Mouse (Mus musculus) liver, embryonic 13.5 days (tissue): ENCODE data around the gene Smtn. TPM values are rescaled to one million over a fixed set of nuclear protein-coding genes. Genes with fewer than 3 reads are reported as not detected.

Experiments used
- ATAC-seq: fragments of 200-750 bp; cut with Nextera tagmentation; 2 replicates; pipeline ENCODE4 v1.8.0; 2017; ENCODE audit warnings: low read depth, mild to moderate bottlenecking, moderate number of reproducible peaks, moderate library complexity
- DNase-seq: peaks from one replicate; pipeline ENCODE4 v3.0.0; 2022
- H3K27ac ChIP-seq: fragments of 300-500 bp; sonication (generic); 2 replicates; pipeline ENCODE4 v1.5.1; 2015; ENCODE audit warnings: moderate library complexity, mild to moderate bottlenecking, inconsistent platforms
- H3K27me3 ChIP-seq: fragments of 300-500 bp; sonication (generic); 2 replicates; pipeline ENCODE4 v1.6.1; 2015; ENCODE audit warnings: mild to moderate bottlenecking, inconsistent platforms
- H3K36me3 ChIP-seq: fragments of 300-500 bp; sonication (generic); 2 replicates; pipeline ENCODE4 v1.6.1; 2015; ENCODE audit warnings: mild to moderate bottlenecking, inconsistent platforms
- H3K4me1 ChIP-seq: fragments of 300-500 bp; sonication (generic); replicated peaks from 2 replicates; pipeline ENCODE4 v1.6.1; 2015; ENCODE audit warnings: inconsistent platforms
- H3K4me2 ChIP-seq: fragments of 300-500 bp; sonication (generic); 2 replicates; pipeline ENCODE4 v1.6.1; 2015; ENCODE audit warnings: inconsistent platforms, mild to moderate bottlenecking, moderate library complexity
- H3K4me3 ChIP-seq: fragments of 300-500 bp; sonication (generic); replicated peaks from 2 replicates; pipeline ENCODE4 v1.5.1; 2015; ENCODE audit warnings: mild to moderate bottlenecking, inconsistent platforms
- H3K9ac ChIP-seq: fragments of 300-500 bp; sonication (generic); 2 replicates; pipeline ENCODE4 v1.6.1; 2015; ENCODE audit warnings: mild to moderate bottlenecking, inconsistent platforms
- H3K9me3 ChIP-seq: fragments of 300-500 bp; sonication (generic); replicated peaks from 2 replicates; pipeline ENCODE4 v1.6.1; 2016; ENCODE audit warnings: inconsistent platforms
- WGBS: fragments of 180-500 bp; shearing (Covaris S2); methylation state at CpG from one replicate; pipeline ENCODE4 v1.1.7; 2015; ENCODE audit not compliant: insufficient replicate concordance; 5-methylcytosine and 5-hydroxymethylcytosine counted together
- polyA plus RNA-seq: library from polyadenylated mRNA; unstranded; fragments of >200 nt; fragmentation: Nextera tagmentation; extraction: Ambion mirVana; gene quantifications from 2 replicates; pipeline ENCODE4 v1.2.1, GENCODE M21; 2015

Smtn gene
- polyA plus RNA-seq, 1 experiment from 2014 or later: 10.5 TPM

DNA sequence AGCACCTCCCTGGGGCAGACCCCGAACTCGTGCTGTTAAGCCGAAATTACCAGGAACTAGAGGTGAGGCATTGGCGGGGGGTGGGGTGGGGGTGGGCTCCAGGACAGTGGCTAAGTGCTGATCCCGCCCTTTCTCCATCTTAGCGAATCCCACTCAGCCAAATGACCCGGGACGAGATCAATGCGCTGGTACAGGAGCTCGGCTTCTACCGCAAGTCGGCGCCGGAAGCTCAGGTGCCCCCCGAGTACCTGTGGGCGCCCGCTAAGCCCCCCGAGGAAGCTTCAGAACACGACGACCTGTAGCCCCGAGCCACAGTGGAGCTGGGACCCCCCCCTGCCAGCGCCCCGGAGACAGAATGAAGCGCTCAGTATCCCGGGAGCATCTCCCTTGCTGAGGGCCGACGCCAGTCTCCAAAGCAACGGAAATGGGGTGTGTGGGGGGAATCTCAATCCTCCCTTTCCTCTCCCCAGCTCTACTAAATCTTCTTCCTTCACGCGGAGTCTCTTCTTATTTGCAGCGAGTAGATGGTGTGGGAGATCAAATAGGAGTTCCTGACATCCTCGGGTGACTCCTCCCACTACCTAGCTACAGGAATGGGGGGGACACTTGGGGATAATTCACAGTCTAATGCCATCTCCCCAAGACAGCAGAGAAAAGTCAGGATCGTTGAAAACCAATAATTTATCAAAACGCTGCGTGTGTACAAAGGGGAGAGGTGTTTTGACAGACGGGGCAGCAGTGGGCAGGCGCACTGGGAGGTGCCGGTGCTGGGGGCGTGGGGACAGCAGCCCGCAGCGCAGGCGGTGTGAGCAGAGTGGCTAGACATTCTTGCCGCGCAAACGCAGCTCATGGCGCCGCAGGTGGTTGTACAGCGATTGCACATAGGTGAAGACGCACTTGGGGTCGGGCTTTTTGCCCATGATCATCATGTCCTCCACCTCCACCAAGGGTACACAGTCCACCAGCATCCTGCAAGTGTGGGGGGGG, 23.3 kb downstream of the Smtn start:
- ATAC-seq: no peak
- no peak overlapping the region; the same call in 1 of the 2 replicates for H3K9ac ChIP-seq
- H3K36me3 ChIP-seq: peaks cover 14% of the 10 kb centered on the region
- H3K27ac ChIP-seq: no peak overlapping the region
- WGBS: 3% methylated on average over 50 of the region's 50 CpGs
- peaks cover 31% of the 10 kb centered on the region for H3K4me1 ChIP-seq
- H3K4me3 ChIP-seq: peak overlapping the region; percentile 26
- no peaks in the 10 kb centered on the region for H3K9me3 ChIP-seq
- DNase-seq: no peak
- peak overlapping the region; percentile 53 for H3K4me2 ChIP-seq
- peaks cover 45% of the 10 kb centered on the region for H3K27me3 ChIP-seq

DNA sequence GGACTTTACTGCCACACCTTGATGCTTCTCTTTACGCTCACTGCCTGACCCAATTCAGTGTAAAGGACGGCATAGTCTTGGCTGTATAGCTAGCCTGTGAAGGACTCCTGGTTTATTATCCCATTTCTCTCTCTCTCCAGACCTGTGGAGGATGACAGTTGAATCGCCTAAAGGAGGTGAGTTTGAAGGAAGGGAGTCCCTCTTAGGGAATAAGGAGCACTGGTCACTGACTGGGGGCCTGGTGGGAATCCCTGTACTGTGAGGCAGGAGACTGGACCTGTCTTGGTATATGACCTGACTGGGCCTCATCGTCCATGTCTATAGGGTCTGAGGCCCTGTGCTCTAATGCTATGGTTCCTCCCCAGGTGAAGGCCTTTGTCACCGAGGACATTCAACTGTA, 24.3 kb downstream of the Smtn start:
- Histone ChIP-seq H3K4me1 (peaks cover 31% of the 10 kb centered on the region), H3K9ac (no peak overlapping the region), H3K4me2 (no peak overlapping the region), H3K36me3 (peaks cover 11% of the 10 kb centered on the region), H3K4me3 (no peak overlapping the region), H3K27me3 (peaks cover 45% of the 10 kb centered on the region), H3K9me3 (no peaks in the 10 kb centered on the region), H3K27ac (no peak overlapping the region)
- no peak for DNase-seq
- WGBS: 62% methylated on average over 5 of the region's 5 CpGs
- no peak for ATAC-seq

DNA sequence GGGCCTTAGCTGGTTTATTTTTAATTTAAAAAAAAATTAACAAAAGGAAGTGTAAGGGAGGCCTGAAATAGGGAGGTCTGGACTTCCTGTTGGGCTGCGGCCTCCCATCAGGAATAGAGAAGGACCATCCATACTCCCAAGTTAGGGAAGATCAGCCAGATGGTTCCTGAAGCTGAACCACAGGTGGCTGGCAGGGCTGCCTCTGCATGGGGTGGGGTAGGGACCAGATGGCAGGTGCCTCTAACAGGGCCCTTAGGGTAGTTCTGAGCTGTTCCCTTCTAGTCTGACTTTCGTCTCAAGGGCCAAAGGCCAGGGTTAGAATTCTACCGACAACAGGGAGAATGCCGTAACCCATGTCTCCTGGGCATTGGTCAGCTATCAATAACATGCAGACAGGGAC, 24.8 kb downstream of the Smtn start:
- ATAC-seq: no peak
- Histone ChIP-seq H3K4me2 (peak overlapping the region; percentile 1), H3K36me3 (peaks cover 8% of the 10 kb centered on the region; the same call in 1 of the 2 replicates), H3K9me3 (no peaks in the 10 kb centered on the region), H3K9ac (no peak overlapping the region), H3K4me1 (peaks cover 31% of the 10 kb centered on the region), H3K4me3 (no peak overlapping the region), H3K27me3 (peaks cover 45% of the 10 kb centered on the region), H3K27ac (no peak overlapping the region)
- 78% methylated on average over 4 of the region's 4 CpGs for WGBS
- no peak for DNase-seq

DNA sequence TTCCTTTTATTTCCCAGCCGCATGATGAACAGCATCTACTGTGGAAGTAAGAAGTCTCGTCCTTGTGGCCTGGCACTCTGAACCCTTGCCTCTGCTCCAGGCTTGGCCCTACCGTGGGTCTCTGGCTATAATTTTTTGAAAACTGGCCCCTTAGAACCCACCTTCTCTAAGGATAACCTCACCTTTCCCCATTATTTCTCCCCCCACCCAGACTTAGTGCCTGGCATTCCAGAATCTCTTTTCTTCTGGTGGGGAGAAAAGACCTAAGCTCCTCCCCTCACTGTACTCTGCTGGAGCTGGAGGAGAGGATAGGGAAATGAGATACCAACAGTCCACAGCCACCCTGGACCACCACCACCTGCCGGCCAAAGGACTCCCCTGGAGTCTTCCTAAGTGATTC, 25.2 kb downstream of the Smtn start:
- Histone ChIP-seq H3K4me3 (peak overlapping the region; percentile 56), H3K27me3 (peaks cover 45% of the 10 kb centered on the region), H3K27ac (no peak overlapping the region), H3K4me2 (peak overlapping the region; percentile 71), H3K9ac (no peak overlapping the region), H3K4me1 (peaks cover 34% of the 10 kb centered on the region), H3K36me3 (peaks cover 4% of the 10 kb centered on the region; the same call in 1 of the 2 replicates), H3K9me3 (no peaks in the 10 kb centered on the region)
- DNase-seq: no peak
- WGBS: 33% methylated on average over 4 of the region's 4 CpGs
- ATAC-seq: no peak

DNA sequence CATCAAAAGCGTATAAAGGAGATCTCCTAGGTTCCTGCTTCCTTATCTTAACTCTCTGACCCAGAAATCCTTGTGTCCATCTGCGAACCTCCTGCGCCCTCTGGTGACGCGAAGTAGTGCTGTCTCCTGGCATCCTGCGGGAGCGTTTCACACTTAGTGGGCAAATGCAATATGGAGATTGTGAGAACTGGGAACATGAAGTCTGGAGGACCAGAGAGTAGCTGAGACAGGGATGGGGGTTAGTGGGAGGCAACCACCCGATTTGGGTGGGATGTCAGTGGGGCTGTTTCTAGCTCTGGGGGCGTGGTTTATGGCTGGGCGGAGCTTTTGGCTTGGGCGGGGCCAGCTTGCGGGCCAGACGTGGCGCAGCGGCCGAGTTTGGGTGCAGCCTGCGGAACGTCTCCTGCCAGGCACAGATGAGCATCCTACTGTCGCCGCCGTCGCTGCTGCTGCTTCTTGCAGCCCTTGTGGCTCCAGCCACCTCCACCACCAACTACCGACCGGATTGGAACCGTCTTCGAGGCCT, 25.8 kb downstream of the Smtn start, which contains the start of gene Selenom:
TSS of gene Selenom (plus strand) at position 156 of the 526 bp plus-strand sequence.
- Histone ChIP-seq H3K36me3 (no peaks in the 10 kb centered on the region), H3K4me3 (peak within 1 kb of the TSS; percentile 56), H3K4me1 (peaks cover 40% of the 10 kb centered on the region), H3K27me3 (peaks cover 45% of the 10 kb centered on the region), H3K27ac (no peak within 1 kb of the TSS), H3K4me2 (peak within 1 kb of the TSS; percentile 71), H3K9ac (peak within 1 kb of the TSS; percentile 49; the same call in 1 of the 2 replicates), H3K9me3 (no peaks in the 10 kb centered on the region)
- ATAC-seq (peak; percentile 69), DNase-seq (peak; percentile 69)
- WGBS: under 1% methylated on average over 22 of the region's 26 CpGs

DNA sequence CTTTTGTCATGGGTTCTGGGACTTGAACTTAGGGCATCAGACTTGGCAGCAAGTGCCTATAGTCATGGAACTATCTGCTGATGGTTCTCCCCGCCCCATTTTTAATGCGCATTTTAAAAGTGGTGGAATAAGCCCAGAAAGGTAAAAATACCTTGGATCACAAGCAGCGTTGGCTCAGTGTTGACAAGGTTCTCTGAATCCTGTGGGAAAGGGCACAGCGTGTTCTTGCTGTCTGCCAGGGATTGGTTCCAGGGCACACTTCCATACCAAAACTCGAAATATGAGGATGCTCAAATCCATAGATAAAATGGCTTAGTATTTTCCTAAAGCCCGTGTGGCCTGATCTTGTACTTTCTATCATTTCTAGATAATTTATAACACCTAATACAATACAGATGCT, 27.1 kb downstream of the Smtn start:
- 72% methylated on average over 6 of the region's 6 CpGs for WGBS
- peaks cover 49% of the 10 kb centered on the region for H3K4me1 ChIP-seq
- H3K9me3 ChIP-seq: no peaks in the 10 kb centered on the region

DNA sequence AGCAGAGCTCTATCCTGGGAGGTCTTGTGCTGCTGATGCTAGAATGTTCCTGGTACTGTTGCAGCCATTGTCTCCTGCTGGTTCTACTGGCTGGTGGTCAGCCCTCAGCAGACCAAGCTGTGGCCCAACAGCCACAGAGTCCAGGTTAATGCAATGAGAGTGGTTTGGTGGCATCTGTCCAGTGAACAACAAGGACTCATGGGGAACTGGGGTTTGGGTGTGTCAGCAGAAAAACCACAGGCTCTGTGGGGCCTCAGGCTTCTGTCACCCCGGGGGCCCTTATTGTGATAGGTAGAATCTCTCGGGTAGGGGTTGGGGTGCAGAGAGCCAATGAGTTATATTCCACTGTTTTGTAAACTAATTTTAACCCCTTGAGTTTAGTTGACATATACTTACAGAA, 30.1 kb downstream of the Smtn start:
- H3K4me2 ChIP-seq: no peak overlapping the region
- no peak overlapping the region for H3K4me3 ChIP-seq
- peaks cover 37% of the 10 kb centered on the region for H3K4me1 ChIP-seq
- H3K9ac ChIP-seq: no peak overlapping the region
- WGBS: 14% methylated on average over 2 of the region's 2 CpGs
- peaks cover 6% of the 10 kb centered on the region for H3K27me3 ChIP-seq
- DNase-seq (no peak), ATAC-seq (no peak)
- H3K9me3 ChIP-seq: no peaks in the 10 kb centered on the region
- H3K36me3 ChIP-seq: no peaks in the 10 kb centered on the region
- H3K27ac ChIP-seq: no peak overlapping the region

More for the DNA sequence above, 27.1 kb downstream of the Smtn start:
- no peak overlapping the region for H3K27ac ChIP-seq
- no peak for ATAC-seq
- H3K4me3 ChIP-seq: no peak overlapping the region
- no peak overlapping the region for H3K9ac ChIP-seq
- peaks cover 36% of the 10 kb centered on the region for H3K27me3 ChIP-seq
- no peaks in the 10 kb centered on the region for H3K36me3 ChIP-seq
- H3K4me2 ChIP-seq: no peak overlapping the region
- DNase-seq: no peak

DNA sequence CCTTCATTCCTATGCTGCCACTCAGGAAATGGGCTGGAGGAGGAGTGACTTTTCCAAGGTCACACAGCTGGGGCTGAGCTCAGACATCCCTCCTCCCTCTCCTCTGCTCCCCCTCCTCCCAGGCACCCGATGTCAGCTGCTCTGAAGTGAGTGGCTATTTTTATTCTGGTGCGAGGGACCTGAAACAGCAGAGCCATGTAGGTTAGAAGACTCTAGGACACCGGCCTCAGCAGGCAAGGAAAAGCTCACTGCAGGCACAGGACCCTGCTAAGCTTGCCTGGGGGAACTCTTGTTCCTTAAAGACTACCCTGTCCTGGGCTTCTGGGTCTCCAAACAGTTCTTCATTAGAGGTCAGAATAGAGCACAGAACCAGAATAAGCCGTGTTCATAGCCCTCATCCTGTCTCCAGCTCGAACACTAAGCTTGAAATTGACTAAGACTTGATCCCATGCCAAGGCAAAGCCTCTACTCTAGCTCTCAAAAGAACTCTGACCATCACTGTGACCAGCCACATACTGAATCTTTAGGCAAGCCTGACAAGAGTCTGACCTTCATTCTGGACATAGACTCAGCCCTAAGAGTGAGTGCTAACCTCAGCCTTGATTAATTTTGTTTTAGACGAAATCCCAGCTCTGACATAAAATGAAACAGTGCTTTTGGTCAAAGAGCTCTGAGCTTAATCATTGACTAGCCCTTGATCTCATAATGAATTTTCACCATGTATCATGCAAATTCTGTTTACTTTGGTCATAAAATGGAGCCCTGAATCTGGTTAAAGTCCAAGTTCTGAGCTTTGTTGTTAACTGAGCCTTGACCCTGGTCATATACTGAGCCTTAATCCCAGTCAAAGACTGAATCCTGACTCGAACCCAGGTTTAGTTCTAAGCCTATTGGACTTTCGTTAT, 31.0 kb downstream of the Smtn start:
- ATAC-seq (no peak), DNase-seq (no peak)
- Histone ChIP-seq H3K4me2 (no peak overlapping the region), H3K27me3 (no peaks in the 10 kb centered on the region), H3K9ac (no peak overlapping the region), H3K4me1 (peaks cover 28% of the 10 kb centered on the region), H3K36me3 (no peaks in the 10 kb centered on the region), H3K9me3 (no peaks in the 10 kb centered on the region), H3K27ac (no peak overlapping the region), H3K4me3 (no peak overlapping the region)
- WGBS: 47% methylated on average over 8 of the region's 8 CpGs

DNA sequence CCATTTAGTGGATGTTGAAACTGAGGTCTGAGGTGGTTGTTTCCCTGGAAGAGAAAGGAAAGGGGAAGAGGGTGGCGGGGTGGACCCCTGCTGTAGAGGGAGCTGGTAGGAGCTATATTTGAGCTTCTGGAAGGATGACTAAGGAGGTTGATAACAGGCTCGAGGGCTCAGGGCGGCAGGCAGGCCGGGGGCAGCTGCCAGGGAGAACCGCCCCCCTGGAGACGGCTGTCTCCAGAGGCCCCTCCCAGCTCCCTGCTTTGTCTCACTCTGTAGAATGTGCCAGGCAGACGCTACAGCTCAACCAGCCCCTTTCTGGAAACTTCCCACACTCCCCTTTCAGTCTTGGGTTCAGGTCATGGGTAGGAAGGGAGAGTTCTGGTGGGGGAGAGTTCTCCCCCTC, 32.2 kb downstream of the Smtn start:
- Histone ChIP-seq H3K36me3 (no peaks in the 10 kb centered on the region), H3K27me3 (no peaks in the 10 kb centered on the region), H3K9ac (no peak overlapping the region), H3K4me3 (no peak overlapping the region), H3K4me2 (no peak overlapping the region), H3K9me3 (no peaks in the 10 kb centered on the region), H3K27ac (no peak overlapping the region), H3K4me1 (peaks cover 22% of the 10 kb centered on the region)
- no peak for DNase-seq
- ATAC-seq: no peak
- WGBS: 12% methylated on average over 7 of the region's 7 CpGs

DNA sequence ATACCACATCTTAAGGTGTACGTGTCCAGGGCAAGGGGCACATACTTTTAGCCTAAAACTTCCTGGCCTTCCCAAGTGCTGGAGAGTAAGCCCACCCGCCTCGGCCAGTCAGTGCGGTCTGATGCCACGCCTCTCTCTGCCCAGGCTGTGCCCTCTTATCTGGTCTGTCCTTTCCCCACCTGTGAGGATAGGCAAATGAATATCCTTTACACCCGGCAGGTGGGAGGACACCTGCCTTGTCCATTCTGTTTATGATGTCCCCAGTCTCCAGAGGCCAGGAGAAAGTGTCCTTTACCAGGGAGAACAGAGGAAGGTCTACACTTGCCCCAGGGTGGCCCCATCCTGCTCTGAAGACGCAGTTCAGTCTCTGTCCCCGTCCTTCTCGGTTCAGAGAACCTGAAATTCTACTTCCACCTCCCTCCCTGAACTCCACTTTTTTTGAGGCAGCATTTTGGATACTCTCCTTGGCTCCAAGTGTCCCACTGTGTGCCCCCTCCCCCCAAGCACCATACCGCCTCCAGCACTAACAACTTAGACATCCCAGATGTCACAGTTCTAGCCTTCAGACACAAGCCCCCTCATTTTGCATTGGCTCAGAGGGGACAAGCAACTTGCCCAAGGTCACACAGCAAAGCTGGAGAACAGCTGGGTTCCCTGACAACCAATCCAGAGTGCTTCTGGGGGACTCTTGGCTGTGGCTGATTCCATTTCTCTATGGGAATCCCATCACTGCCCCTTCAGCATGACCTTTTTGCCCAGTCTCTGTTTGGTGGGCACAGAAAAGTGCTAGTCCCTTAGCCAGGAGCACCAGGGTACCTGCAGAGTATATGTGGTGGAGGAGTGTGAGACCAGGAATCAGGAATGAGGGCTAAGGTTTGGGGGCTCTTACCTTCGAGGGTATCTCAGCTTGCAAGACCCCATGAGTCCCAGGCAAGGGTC, 36.4 kb downstream of the Smtn start:
- DNase-seq (no peak), ATAC-seq (no peak)
- H3K4me1 ChIP-seq: peaks cover 9% of the 10 kb centered on the region
- H3K36me3 ChIP-seq: no peaks in the 10 kb centered on the region
- peaks cover 7% of the 10 kb centered on the region; the same call in 1 of the 2 replicates for H3K27me3 ChIP-seq
- H3K9me3 ChIP-seq: no peaks in the 10 kb centered on the region
- H3K27ac ChIP-seq: no peak overlapping the region
- H3K9ac ChIP-seq: no peak overlapping the region
- no peak overlapping the region for H3K4me2 ChIP-seq
- no peak overlapping the region for H3K4me3 ChIP-seq
- WGBS: 52% methylated on average over 11 of the region's 11 CpGs
